Mouse (Mus musculus) megakaryocyte progenitor cell, adult 5-6 weeks (primary cell): ENCODE measurements around the gene Amer1. TPM values are rescaled to one million over a fixed set of nuclear protein-coding genes. Genes with fewer than 3 reads are reported as not detected.

ENCODE experiments used
- ATAC-seq: replicated peaks from 2 replicates; pipeline ENCODE4 v1.8.0; 2016; ENCODE audit warnings: mild to moderate bottlenecking, moderate TSS enrichment, inconsistent platforms; ENCODE audit not compliant: poor library complexity
- total RNA-seq, 2 experiments: library from RNA; stranded (forward) in 1 of 2; stranded (reverse) in 1 of 2; fragments of 157-497, 149-512 nt in 1 of 2; fragments of 200-1000 nt in 1 of 2; gene quantifications; 2 replicates each; pipeline versions ENCODE4 v1.2.3 to v1.2.4; 2015 to 2017

Amer1 gene
- total RNA-seq (2015) (4.4 and 5.4 TPM in 2 replicates), total RNA-seq (2017) (6.4 and 7.2 TPM in 2 replicates)

- peak; percentile 89 for ATAC-seq
These were observed at the start of gene Amer1 for GRCm38 (mm10) chrX:95444776-95445111. TSS of gene Amer1 (minus strand) at chrX:95444872.

DNA sequence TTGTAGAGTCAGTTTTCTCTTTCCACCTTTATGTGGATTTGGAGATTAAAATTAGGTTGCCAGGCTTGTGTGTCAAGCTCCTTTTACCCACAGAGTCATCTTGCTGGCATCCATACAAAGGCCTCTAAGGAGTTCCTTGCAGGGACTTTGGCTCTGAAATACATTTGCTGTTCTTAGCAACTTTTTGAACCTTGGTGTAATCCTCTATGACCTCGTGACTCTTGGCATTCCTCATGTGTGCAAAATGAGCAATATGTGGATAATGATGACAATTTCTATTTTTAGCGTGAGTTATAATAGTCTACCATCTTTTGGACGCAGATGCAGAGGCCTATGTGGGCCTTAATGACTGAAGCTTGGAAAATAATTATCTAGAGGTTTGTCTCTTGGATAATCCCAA is 12.5 kb upstream of the Amer1 start:
- no peak for ATAC-seq

- ATAC-seq, result no peak
These were observed 1.2 kb upstream of the Amer1 start for GRCm38 (mm10) chrX:95445866-95446265.

DNA sequence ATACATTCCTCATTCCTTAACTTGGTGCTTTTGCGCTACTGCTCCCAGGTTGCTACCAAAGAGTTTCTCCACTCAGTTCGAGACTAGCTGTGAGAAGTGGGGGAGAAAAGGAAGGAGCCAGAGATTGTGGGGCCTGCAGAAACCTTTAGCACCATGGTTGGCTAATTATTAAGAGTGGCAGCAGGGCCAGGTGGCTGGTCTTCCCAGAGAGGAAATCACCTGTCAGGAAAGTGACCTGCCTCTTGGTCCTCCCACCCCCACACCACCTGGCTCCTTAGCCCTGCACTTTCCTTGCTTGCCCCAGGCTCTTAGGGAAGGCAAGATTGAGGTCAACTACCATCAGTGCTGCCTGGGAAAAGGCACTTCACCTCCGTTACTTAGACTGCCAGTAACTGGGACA is 469 bp upstream of the Amer1 start:
- ATAC-seq, result no peak

DNA sequence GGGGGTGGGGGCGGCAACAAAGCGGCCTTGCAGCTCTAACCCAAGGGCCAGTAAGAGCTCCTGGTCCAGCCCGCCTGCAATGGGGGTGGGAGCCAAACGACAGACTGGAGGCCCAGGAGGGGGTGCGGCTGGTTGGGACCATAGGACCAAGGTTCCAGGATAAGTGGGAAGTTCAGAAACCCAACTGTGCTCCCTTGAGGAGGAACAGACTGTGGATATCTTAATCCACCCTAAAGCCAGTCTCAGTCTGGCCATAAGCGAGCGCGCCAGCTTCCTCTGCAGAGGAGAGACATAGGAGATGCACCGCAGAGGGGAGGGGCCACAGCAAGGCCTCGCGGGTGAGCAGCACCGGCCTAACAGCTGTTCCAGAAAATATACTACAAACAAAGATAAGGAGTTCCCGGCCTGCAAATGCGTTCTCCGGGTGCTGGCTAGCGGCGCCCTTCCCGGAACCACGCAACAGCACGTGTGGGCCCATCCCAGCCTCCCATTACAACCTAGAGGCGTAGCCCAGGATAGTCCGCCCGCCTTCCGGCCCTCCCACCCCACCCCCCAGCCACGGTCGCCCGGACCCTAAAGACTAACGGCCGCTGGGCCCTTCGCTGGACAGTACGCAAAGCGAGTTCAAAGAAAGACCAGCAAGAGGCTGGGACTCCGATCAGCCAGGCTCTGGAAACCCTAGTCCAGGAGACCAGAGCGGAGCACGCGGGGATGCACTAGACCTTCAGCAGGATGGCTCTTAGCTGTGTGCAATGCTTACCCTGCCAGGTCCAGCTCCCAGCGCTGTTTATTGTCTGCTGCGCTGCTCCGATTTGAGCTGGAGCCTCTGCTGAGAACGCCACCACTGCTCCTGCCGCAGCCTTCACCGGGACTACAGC is 535 bp downstream of the Amer1 start:
- ATAC-seq, result peak; percentile 75

DNA sequence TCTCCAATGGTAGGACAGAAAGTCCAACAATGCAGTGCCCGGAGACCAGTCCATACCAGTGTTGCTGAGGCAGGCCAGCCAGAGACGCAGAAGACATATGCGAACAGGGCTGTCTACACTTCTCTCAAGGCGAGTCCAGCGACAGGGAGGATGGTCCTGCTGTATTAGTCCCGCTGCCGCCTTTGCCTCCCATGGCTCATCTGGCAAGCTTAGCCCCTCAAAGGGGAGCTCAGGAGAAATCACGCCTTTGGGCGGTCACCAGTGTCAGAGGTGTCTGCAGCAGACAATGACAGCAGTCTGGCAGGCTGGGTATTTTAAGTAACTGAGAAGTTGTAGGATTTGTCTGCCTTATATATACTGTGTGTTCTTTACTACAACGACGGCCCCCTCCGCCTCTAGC is 1.3 kb downstream of the Amer1 start:
- ATAC-seq, result no peak

DNA sequence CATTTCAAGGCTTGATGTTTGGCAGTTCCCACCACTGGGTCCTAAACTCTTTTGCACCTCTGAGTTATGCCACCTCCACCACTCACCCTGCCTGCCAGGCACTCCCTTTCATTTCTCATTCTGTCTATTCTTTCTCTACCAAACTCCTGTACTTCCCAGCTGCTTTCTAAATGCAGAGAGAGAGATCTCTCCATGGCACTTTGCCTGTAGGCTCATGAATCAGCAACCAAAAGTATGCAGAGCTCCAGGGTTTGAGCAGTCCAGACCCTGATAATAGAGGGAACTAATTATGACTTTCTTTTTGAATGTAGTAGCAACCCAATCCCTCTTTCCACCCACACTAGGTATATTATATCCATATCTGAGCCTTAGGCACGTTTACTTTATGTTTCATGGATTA is 2.4 kb downstream of the Amer1 start:
- ATAC-seq, result no peak

- ATAC-seq, result no peak
These were observed 3.4 kb downstream of the Amer1 start for GRCm38 (mm10) chrX:95441290-95441689.

DNA sequence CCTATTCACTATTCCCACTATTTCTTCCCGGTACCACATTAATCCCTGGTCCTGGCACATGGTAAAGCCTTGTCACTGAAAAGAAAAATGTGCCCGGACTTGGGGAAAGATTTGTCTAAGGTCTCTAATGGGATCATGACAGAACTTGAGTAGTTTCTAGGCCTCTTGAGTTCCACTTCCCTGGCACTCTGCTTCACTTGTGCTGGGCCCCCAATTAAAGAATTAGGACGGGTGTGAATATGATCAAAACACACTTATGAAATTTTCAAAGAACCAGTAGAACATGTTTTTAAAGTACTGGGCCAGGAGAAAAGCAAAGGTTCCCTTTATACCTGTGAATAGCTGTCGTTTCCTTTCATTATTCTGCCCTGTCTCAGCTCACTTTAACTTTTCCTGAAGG is 6.2 kb downstream of the Amer1 start:
- ATAC-seq, result no peak

DNA sequence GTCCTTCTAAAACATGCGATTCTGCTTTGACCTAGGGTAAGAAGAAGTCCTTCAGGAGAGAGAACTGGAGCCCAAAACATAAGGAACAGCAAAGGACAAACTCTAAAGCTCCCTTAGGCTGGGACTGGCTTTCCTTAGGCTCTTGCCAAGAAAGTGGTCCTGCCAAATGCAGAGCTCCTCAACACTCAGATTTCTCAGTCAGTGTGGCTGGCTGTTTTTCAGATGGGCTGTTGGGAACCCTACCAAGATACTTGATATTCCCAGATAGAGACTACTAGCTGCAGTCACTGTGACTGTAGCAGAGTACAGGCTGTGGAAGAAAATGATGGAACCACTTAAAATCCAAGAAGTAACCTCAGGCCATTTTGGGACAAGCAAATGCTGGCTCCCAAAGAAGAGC is 7.4 kb downstream of the Amer1 start:
- no peak for ATAC-seq

DNA sequence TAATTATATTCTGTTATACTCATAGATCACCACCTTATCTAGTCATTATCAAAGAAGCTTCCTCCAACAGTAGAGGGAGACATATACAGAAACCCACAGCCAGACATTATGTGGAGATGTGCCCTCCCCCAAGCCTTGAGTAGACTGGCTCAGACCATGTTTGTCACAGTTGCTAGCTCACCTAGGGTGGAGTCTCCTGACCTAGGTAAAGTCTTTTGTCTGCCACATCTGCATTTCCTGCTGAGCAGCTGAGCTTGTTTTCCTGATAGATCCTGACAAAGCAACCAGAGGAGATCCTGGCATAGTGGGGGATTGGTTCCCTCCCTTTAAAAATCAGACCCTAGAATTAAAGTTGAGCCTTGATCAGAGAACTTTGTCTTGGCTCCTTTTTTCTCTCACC is 71.6 kb downstream of the Amer1 start:
- ATAC-seq, result no peak

Other genes with a start within 250 kb of the Amer1 start
- 0.49 and 0.52 TPM in 2 replicates for gene Arhgef9, start 248.0 kb downstream of the Amer1 start, total RNA-seq (2015)
- 0.17 and 1.2 TPM in 2 replicates for gene Arhgef9, start 248.0 kb downstream of the Amer1 start, total RNA-seq (2017)
- not detected in 2 replicates for gene Asb12, start 113.1 kb upstream of the Amer1 start, total RNA-seq (2015)
- not detected in 2 replicates for gene Asb12, start 113.1 kb upstream of the Amer1 start, total RNA-seq (2017)
- not detected in 2 replicates for gene Pfn5, start 113.2 kb upstream of the Amer1 start, total RNA-seq (2015)
- gene Pfn5, start 113.2 kb upstream of the Amer1 start, total RNA-seq (2017), result not detected in 2 replicates
- 10.4 and 13.8 TPM in 2 replicates for gene Zc4h2, start 213.6 kb upstream of the Amer1 start, total RNA-seq (2015)
- 5.2 and 8.8 TPM in 2 replicates for gene Zc4h2, start 213.6 kb upstream of the Amer1 start, total RNA-seq (2017)